12 mouse cellular contexts compared by ENCODE assay signal in genomic region chr3:96066741-96067140, GRCm38 (mm10). TPM values are rescaled to one million over a fixed set of nuclear protein-coding genes. Genes with fewer than 3 reads are reported as not detected.
DNase-seq lines count a peak whose midpoint lies in the region; ATAC-seq and TF ChIP-seq lines count a peak whose summit lies in the region.
"Had no signal": no experiment of that assay in that cellular context is flagged by ENCODE, and none has a peak within 500 bp of the region (broad histone marks: within the 10 kb centered on the region; RNA-seq: fewer than 3 reads in every experiment).

No protein-coding gene starts in this region.

- H3K4me3 ChIP-seq in heart, embryonic 10.5 days = no peak overlapping the region
- no peak overlapping the region for H3K4me3 ChIP-seq in heart, embryonic 12.5 days
- H3K4me3 ChIP-seq in layer of hippocampus, adult 2 months = no peak overlapping the region
- H3K4me3 ChIP-seq in liver, embryonic 11.5 days (ENCODE audit: low read depth, low read length) = no peak overlapping the region
- H3K4me3 ChIP-seq: erythroblast, embryonic 14.5 days; forebrain, embryonic 10.5 days; forebrain, embryonic 12.5 days had no signal

- TF ChIP-seq CTCF in layer of hippocampus, adult 2 months (conservative IDR thresholded peaks at IDR 0.05) = no peak

- no peak overlapping the region for H3K4me2 ChIP-seq in heart, embryonic 12.5 days
- no peak overlapping the region for H3K4me2 ChIP-seq in liver, embryonic 11.5 days

- no peaks in the 10 kb centered on the region for H3K36me3 ChIP-seq in heart, embryonic 10.5 days
- H3K36me3 ChIP-seq in heart, embryonic 12.5 days = no peaks in the 10 kb centered on the region
- no peaks in the 10 kb centered on the region for H3K36me3 ChIP-seq in liver, embryonic 11.5 days (ENCODE audit: control insufficient read depth, insufficient read depth, low read length)
- H3K36me3 ChIP-seq: embryonic facial prominence, embryonic 13.5 days; embryonic facial prominence, embryonic 15.5 days; forebrain, embryonic 10.5 days; forebrain, embryonic 12.5 days had no signal

- no peak overlapping the region for H3K9ac ChIP-seq in heart, embryonic 12.5 days
- H3K9ac ChIP-seq in liver, embryonic 11.5 days (ENCODE audit: low read depth, low read length) = no peak overlapping the region
- H3K9ac ChIP-seq: embryonic facial prominence, embryonic 13.5 days; embryonic facial prominence, embryonic 15.5 days; forebrain, embryonic 12.5 days had no signal

- peak; percentile 62 for DNase-seq in heart, embryonic 10.5 days (ENCODE audit: low spot score)
- no peak for DNase-seq in layer of hippocampus, adult 2 months (ENCODE audit: low spot score in 2 of 2)
- no peak for DNase-seq in layer of hippocampus, adult 8-10 months (ENCODE audit: low spot score in 2 of 2)
- DNase-seq in liver, embryonic 11.5 days (ENCODE audit: low spot score) = peak; percentile 15
- no peak for DNase-seq in liver

- H3K4me1 ChIP-seq in heart, embryonic 10.5 days = no peaks in the 10 kb centered on the region; the same call in 1 of the 2 replicates
- H3K4me1 ChIP-seq in heart, embryonic 12.5 days (replicated peaks) = 0 out of 2 replicates have a peak, but pooled peaks cover 3% of the 10 kb centered on the region
- H3K4me1 ChIP-seq in liver, embryonic 11.5 days (replicated peaks; ENCODE audit: control insufficient read depth, insufficient read depth, low read length) = no peaks in the 10 kb centered on the region
- H3K4me1 ChIP-seq: embryonic facial prominence, embryonic 13.5 days; forebrain, embryonic 12.5 days had no signal

- H3K9me3 ChIP-seq in heart, embryonic 10.5 days = no peaks in the 10 kb centered on the region
- H3K9me3 ChIP-seq in heart, embryonic 12.5 days (replicated peaks) = no peaks in the 10 kb centered on the region
- H3K9me3 ChIP-seq in liver, embryonic 11.5 days (ENCODE audit: control insufficient read depth, low read length) = no peaks in the 10 kb centered on the region
- H3K9me3 ChIP-seq: embryonic facial prominence, embryonic 13.5 days; embryonic facial prominence, embryonic 15.5 days; forebrain, embryonic 10.5 days; forebrain, embryonic 12.5 days had no signal

- ATAC-seq in heart, embryonic 12.5 days (ENCODE audit: insufficient number of reproducible peaks, low FRiP score) = no peak
- ATAC-seq in liver, embryonic 11.5 days (replicated peaks; ENCODE audit: low FRiP score) = no peak
- ATAC-seq: forebrain, embryonic 14.5 days had no signal

- 83% methylated on average over 5 of the region's 5 CpGs for WGBS in heart, embryonic 10.5 days
- 89% methylated on average over 5 of the region's 5 CpGs for WGBS in heart, embryonic 12.5 days
- 78% methylated on average over 5 of the region's 5 CpGs for WGBS in liver, embryonic 11.5 days

- no peaks in the 10 kb centered on the region for H3K27me3 ChIP-seq in heart, embryonic 10.5 days (ENCODE audit: insufficient read depth, poor library complexity, severe bottlenecking)
- H3K27me3 ChIP-seq in heart, embryonic 12.5 days (replicated peaks) = no peaks in the 10 kb centered on the region
- H3K27me3 ChIP-seq in liver, embryonic 11.5 days (replicated peaks; ENCODE audit: control insufficient read depth, insufficient read depth, low read length) = no peaks in the 10 kb centered on the region
- H3K27me3 ChIP-seq: embryonic facial prominence, embryonic 13.5 days; embryonic facial prominence, embryonic 15.5 days; forebrain, embryonic 12.5 days had no signal

- no peak overlapping the region for H3K27ac ChIP-seq in heart, embryonic 10.5 days
- H3K27ac ChIP-seq in heart, embryonic 12.5 days (ENCODE audit: poor library complexity, severe bottlenecking) = no peak overlapping the region
- H3K27ac ChIP-seq in layer of hippocampus, adult 2 months = peak overlapping the region; percentile 72
- no peak overlapping the region for H3K27ac ChIP-seq in liver, embryonic 11.5 days (ENCODE audit: low read depth, low read length)
- H3K27ac ChIP-seq: embryonic facial prominence, embryonic 13.5 days; embryonic facial prominence, embryonic 15.5 days; forebrain, embryonic 10.5 days; forebrain, embryonic 12.5 days had no signal

RNA-seq across cellular contexts. Expression of gene Vps45, which starts 8.5 kb away (rescaled TPM):
- polyA plus RNA-seq in heart, embryonic 10.5 days (2016; fragmentation: Nextera tagmentation; extraction: Ambion mirVana) = 26.1 and 30.6 TPM in 2 replicates
- polyA plus RNA-seq in heart, embryonic 12.5 days (2016; fragmentation: Nextera tagmentation; extraction: Ambion mirVana) = 30.0 and 32.8 TPM in 2 replicates
- total RNA-seq in layer of hippocampus, adult 2 months (2021) = 10 to 100 TPM; 45.5 to 48.3 TPM
- 10 to 100 TPM; 42.9 to 55.4 (median 51.6) TPM for total RNA-seq in layer of hippocampus, adult 8-10 months (2022)
- polyA plus RNA-seq in liver, embryonic 11.5 days (2014; fragmentation: Nextera tagmentation; extraction: Ambion mirVana) = 17.4 and 18.5 TPM in 2 replicates

RNA-seq across cellular contexts. Expression of gene Otud7b, which starts 37.6 kb away (rescaled TPM):
- 15.2 and 16.1 TPM in 2 replicates for polyA plus RNA-seq in heart, embryonic 10.5 days (2016; fragmentation: Nextera tagmentation; extraction: Ambion mirVana)
- polyA plus RNA-seq in heart, embryonic 12.5 days (2016; fragmentation: Nextera tagmentation; extraction: Ambion mirVana) = 20.7 and 22.2 TPM in 2 replicates
- 10 to 100 TPM; 30.1 to 33.4 TPM for total RNA-seq in layer of hippocampus, adult 2 months (2021)
- 10 to 100 TPM; 38.1 to 40.1 (median 38.9) TPM for total RNA-seq in layer of hippocampus, adult 8-10 months (2022)
- 7.1 and 7.9 TPM in 2 replicates for polyA plus RNA-seq in liver, embryonic 11.5 days (2014; fragmentation: Nextera tagmentation; extraction: Ambion mirVana)

Comparison
In these comparisons a context has a peak if more than half of its experiments do, and no peak if none do; other contexts are left out.
1. DNase-seq: peak in heart, embryonic 10.5 days (single experiment) and liver, embryonic 11.5 days (single experiment); none in layer of hippocampus, adult 2 months (0 of 2), layer of hippocampus, adult 8-10 months (0 of 2) and liver (single experiment).